Mouse (Mus musculus) layer of hippocampus, postnatal 10 days (tissue): ENCODE measurements around the gene Islr2. TPM values are rescaled to one million over a fixed set of nuclear protein-coding genes. Genes with fewer than 3 reads are reported as not detected.
A peak's percentile ranks its signal among the peaks of the same experiment; 100 is the strongest.
"Not testable (repeated sequence)": the region's sequence is repeated elsewhere in the genome, so short reads cannot be mapped to it uniquely, and the experiment has no call there.

Source experiments
- DNase-seq, 2 experiments: peaks; one replicate each; pipeline ENCODE4 v3.0.0; 2021; ENCODE audit warnings: low spot score in 2 of 2
- long read RNA-seq: library from polyadenylated mRNA; stranded (forward); transcript quantifications from one replicate; pipeline ENCODE4 v2.0.0, GENCODE M21; 2023
- total RNA-seq, 2 experiments: library from RNA; stranded (reverse); gene quantifications; 2 replicates each; pipeline ENCODE4 v1.2.3; 2021

Gene Islr2
- total RNA-seq: 100 to 1,000 TPM; 231 to 269 TPM
- long read RNA-seq, full-length matches to known transcripts: 1 of 5 reads
- long read RNA-seq, partial matches to known transcripts: 0 of 5 reads
- long read RNA-seq, other reads (novel, unspliced or antisense): 4 of 5 reads

GRCm38 (mm10) chr9:58203516-58204447 is at the start of gene Islr2, which contains the start of gene Islr:
Gene Islr2 (minus strand): TSS chr9:58204319.
Gene Islr (minus strand): TSS chr9:58204306.
- peak; percentile 72 to 75 for DNase-seq

GRCm38 (mm10) chr9:58253805-58254122 is 49.6 kb upstream of the Islr2 start:
- not testable (repeated sequence) for DNase-seq

- DNase-seq: peak; percentile 92 to 94
Observed at GRCm38 (mm10) chr9:58253033-58253804, 49.1 kb upstream of the Islr2 start, which contains the start of gene Stoml1. Gene Stoml1 (plus strand): TSS chr9:58253164.

GRCm38 (mm10) chr9:58250730-58251129 is 46.6 kb upstream of the Islr2 start:
- DNase-seq: not testable (repeated sequence)

GRCm38 (mm10) chr9:58250322-58250721 is 46.2 kb upstream of the Islr2 start:
- DNase-seq: no peak

- DNase-seq: peak; percentile 46 to 54
Observed at GRCm38 (mm10) chr9:58249592-58250192, 45.6 kb upstream of the Islr2 start, which contains the start of gene Pml. Gene Pml (minus strand): TSS chr9:58249786.

GRCm38 (mm10) chr9:58248746-58249413 is 44.8 kb upstream of the Islr2 start:
- no peak for DNase-seq

- DNase-seq: peak; percentile 75 to 87
Observed at GRCm38 (mm10) chr9:58247064-58247759, 43.1 kb upstream of the Islr2 start.

GRCm38 (mm10) chr9:58246083-58246591 is 42.0 kb upstream of the Islr2 start:
- DNase-seq: no peak

GRCm38 (mm10) chr9:58243696-58244095 is 39.6 kb upstream of the Islr2 start:
- no peak for DNase-seq

- DNase-seq: no peak
Observed at GRCm38 (mm10) chr9:58242696-58243095, 38.6 kb upstream of the Islr2 start.

GRCm38 (mm10) chr9:58241780-58242485 is 37.8 kb upstream of the Islr2 start:
- DNase-seq: no peak

GRCm38 (mm10) chr9:58234502-58235015 is 30.4 kb upstream of the Islr2 start:
- no peak for DNase-seq

GRCm38 (mm10) chr9:58232374-58232773 is 28.3 kb upstream of the Islr2 start:
- no peak for DNase-seq

GRCm38 (mm10) chr9:58231746-58232145 is 27.6 kb upstream of the Islr2 start:
- no peak for DNase-seq

- DNase-seq: no peak
Observed at GRCm38 (mm10) chr9:58228777-58229466, 24.8 kb upstream of the Islr2 start.

GRCm38 (mm10) chr9:58225915-58226913 is 22.1 kb upstream of the Islr2 start:
- peak; percentile 45 to 57 for DNase-seq
